Mouse (Mus musculus) megakaryocyte, embryonic 14.5 days (primary cell): ENCODE measurements around the gene Npepps. TPM values are rescaled to one million over a fixed set of nuclear protein-coding genes. Genes with fewer than 3 reads are reported as not detected.
"Not testable (repeated sequence)": the region's sequence is repeated elsewhere in the genome, so short reads cannot be mapped to it uniquely, and the experiment has no call there.

Experiments
- H3K27me3 ChIP-seq: replicated peaks from 2 replicates; pipeline ENCODE3; 2012; ENCODE audit warnings: inconsistent platforms
- H3K36me3 ChIP-seq: replicated peaks from 2 replicates; pipeline ENCODE3; 2012; ENCODE audit warnings: low read length, inconsistent platforms, mixed read lengths
- H3K4me1 ChIP-seq: 2 replicates; pipeline ENCODE4 v1.6.1; 2012; ENCODE audit warnings: inconsistent platforms
- H3K4me3 ChIP-seq: replicated peaks from 2 replicates; pipeline ENCODE3; 2012; ENCODE audit warnings: moderate library complexity, mild to moderate bottlenecking, inconsistent platforms
- H3K9me3 ChIP-seq: 2 replicates; pipeline ENCODE4 v1.6.1; 2012; ENCODE audit warnings: inconsistent platforms
- FLI1 ChIP-seq: IDR thresholded peaks from 2 replicates; pipeline ENCODE4 v1.6.1; 2012; ENCODE audit warnings: low read length, inconsistent platforms, mixed read lengths
- GATA1 ChIP-seq: IDR thresholded peaks from 3 replicates; pipeline ENCODE4 v1.6.1; 2012; ENCODE audit warnings: mixed read lengths, low read length, inconsistent platforms, borderline replicate concordance
- polyA plus RNA-seq: library from polyadenylated mRNA; stranded (reverse); fragments of >175 nt; gene quantifications from 2 replicates; pipeline ENCODE4 v1.2.3, GENCODE M21; 2012; ENCODE audit warnings: low replicate concordance; ENCODE audit not compliant: insufficient read depth

Npepps gene
- polyA plus RNA-seq, 1 experiment = 50.1 TPM

DNA sequence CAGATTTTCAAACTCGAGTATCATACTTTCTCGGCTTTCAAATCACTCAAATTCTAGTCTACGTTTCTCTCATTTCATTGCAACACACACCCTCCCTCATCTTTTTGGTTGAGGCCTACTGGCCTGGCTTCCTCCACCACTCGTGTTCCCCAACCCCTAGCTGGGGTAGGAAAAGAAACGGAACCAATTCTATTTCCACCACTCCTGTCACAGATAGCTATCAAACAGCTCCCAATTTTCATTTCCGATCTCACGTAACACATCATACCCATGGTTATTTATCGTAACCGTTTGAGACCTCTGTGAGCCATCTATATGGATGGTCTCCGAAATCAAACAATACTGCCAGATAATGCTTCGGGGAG is 1.4 kb downstream of the Npepps start:
- H3K4me1 ChIP-seq = peaks cover 64% of the 10 kb centered on the region
- TF ChIP-seq FLI1 = no peak
- TF ChIP-seq GATA1 = no peak
- peak overlapping the region; percentile 95 for H3K4me3 ChIP-seq
- peaks cover 11% of the 10 kb centered on the region for H3K36me3 ChIP-seq
- H3K27me3 ChIP-seq = no peaks in the 10 kb centered on the region
- no peaks in the 10 kb centered on the region for H3K9me3 ChIP-seq

DNA sequence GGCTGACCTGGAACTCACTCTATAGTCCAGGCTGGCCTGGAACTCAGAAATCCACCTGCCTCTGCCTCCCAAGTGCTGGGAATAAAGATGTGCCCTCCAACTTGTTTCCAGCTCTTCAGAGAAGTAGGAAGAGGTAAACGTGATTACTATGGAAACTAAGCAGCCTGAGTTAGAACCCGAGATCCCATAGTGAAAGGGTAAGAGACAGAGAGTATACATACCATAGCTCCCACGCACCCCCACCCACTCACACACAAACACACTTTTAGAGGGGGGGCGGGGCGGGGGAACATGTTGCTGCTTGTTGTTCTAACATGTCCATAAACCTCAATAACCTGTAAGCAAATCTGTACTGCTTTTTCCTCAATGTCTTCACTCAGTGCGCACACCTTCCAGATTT is 2.0 kb downstream of the Npepps start:
- H3K4me1 ChIP-seq = peaks cover 61% of the 10 kb centered on the region
- no peak for TF ChIP-seq FLI1
- no peak for TF ChIP-seq GATA1
- peak overlapping the region; percentile 95 for H3K4me3 ChIP-seq

DNA sequence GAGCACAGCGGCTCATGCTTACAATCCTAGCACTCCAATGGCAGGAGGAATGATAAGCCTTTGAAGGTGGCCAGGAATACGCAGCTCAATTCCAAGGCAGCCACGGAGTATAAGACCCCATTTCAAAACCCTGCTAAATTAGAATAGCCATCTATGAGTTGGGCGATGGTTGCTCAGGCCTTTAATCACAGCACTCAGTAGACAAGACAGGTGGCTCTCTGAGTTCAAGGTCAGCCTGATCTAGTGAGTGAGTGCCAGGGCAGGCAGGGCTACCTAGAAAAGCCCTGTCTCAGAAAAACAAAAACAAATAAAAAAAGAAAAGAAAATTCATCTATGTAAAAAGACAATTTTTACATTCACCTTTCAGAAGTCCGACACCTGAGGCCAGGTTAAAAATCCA is 3.3 kb downstream of the Npepps start:
- TF ChIP-seq FLI1 = no peak
- TF ChIP-seq GATA1 = no peak
- Histone ChIP-seq H3K9me3 (no peaks in the 10 kb centered on the region), H3K36me3 (peaks cover 16% of the 10 kb centered on the region), H3K4me1 (peaks cover 61% of the 10 kb centered on the region), H3K27me3 (no peaks in the 10 kb centered on the region), H3K4me3 (peak overlapping the region; percentile 46)

More for the DNA sequence above, 2.0 kb downstream of the Npepps start:
- no peaks in the 10 kb centered on the region for H3K27me3 ChIP-seq
- no peaks in the 10 kb centered on the region for H3K9me3 ChIP-seq
- peaks cover 11% of the 10 kb centered on the region for H3K36me3 ChIP-seq

- Histone ChIP-seq H3K27me3 (no peaks in the 10 kb centered on the region), H3K9me3 (no peaks in the 10 kb centered on the region), H3K4me3 (peak overlapping the region; percentile 47), H3K4me1 (peaks cover 58% of the 10 kb centered on the region), H3K36me3 (peaks cover 16% of the 10 kb centered on the region)
- no peak for TF ChIP-seq GATA1
- no peak for TF ChIP-seq FLI1
Observed at GRCm38 (mm10) chr11:97276019-97276418, 4.4 kb downstream of the Npepps start.

DNA sequence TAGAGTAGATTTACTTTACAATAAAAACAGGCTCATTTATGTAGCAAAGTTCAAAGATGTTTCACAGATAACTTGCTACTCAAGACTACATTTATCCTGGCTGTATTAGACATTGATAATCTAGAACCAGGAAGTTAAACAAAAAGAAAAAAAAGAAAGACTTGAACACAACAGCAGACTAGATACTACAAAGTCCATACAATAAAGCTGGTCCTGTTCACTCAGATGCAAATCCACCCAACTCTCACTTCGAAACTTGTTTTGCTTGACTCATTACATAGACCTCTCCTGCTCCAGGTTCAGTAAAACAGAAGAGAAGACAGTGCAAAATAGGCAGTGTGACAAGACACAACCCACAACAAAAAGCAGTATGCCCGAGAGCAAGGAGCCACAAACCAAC is 5.1 kb downstream of the Npepps start:
- H3K27me3 ChIP-seq = no peaks in the 10 kb centered on the region
- TF ChIP-seq FLI1 = no peak
- H3K4me1 ChIP-seq = peaks cover 63% of the 10 kb centered on the region
- no peak overlapping the region for H3K4me3 ChIP-seq
- peaks cover 21% of the 10 kb centered on the region for H3K36me3 ChIP-seq
- H3K9me3 ChIP-seq = no peaks in the 10 kb centered on the region

GRCm38 (mm10) chr11:97274947-97275346 is 5.5 kb downstream of the Npepps start:
- Histone ChIP-seq H3K4me1 (peaks cover 63% of the 10 kb centered on the region), H3K36me3 (peaks cover 22% of the 10 kb centered on the region)
- H3K9me3 ChIP-seq, H3K27me3 ChIP-seq, H3K4me3 ChIP-seq: not testable (repeated sequence)

- Histone ChIP-seq H3K9me3 (no peaks in the 10 kb centered on the region), H3K27me3 (no peaks in the 10 kb centered on the region), H3K36me3 (peaks cover 22% of the 10 kb centered on the region), H3K4me1 (peaks cover 57% of the 10 kb centered on the region), H3K4me3 (no peak overlapping the region)
- TF ChIP-seq FLI1 (no peak), GATA1 (no peak)
Observed at GRCm38 (mm10) chr11:97273613-97274012, 6.8 kb downstream of the Npepps start.

DNA sequence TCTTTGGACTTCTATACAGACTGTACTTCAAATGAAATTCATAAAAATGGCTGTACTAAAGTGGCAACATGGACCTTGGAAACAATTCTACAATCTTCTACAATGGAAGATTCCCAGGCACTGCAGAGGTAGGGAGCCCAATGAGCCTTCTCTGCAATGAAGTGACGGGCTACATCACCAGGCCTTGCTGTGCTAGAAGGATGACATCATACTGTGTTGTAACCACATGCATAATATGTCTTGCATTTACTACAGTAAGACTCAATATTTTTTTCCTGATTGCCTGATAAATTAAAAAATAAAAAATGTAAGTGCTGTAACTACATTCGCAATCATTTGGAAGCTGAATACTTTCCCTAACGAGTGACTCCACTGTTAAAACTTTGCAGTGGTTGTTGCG is 7.6 kb downstream of the Npepps start:
- H3K9me3 ChIP-seq = no peaks in the 10 kb centered on the region
- peaks cover 22% of the 10 kb centered on the region for H3K36me3 ChIP-seq
- H3K27me3 ChIP-seq = no peaks in the 10 kb centered on the region
- H3K4me1 ChIP-seq = peaks cover 53% of the 10 kb centered on the region
- TF ChIP-seq GATA1 (no peak), FLI1 (no peak)
- no peak overlapping the region for H3K4me3 ChIP-seq

DNA sequence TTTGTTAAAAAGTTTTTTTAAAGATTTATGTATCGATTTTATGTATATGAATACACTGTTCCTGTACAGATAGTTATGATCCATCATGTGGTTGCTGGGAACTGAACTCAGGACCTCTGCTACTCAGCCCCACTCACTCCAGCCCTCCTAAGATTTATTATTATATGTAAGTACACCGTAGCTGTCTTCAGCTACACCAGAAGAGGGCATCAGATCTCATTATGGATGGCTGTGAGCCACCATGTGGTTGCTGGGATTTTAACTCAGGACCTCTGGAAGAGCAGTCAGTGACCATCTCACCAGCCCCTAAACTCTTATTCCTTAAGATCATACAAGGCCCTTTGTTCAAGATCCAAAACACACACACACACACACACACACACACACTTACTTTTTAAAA is 10.4 kb downstream of the Npepps start:
- H3K36me3 ChIP-seq = peaks cover 39% of the 10 kb centered on the region
- not testable (repeated sequence) for H3K27me3 ChIP-seq, H3K9me3 ChIP-seq, H3K4me3 ChIP-seq
- H3K4me1 ChIP-seq = peaks cover 42% of the 10 kb centered on the region

DNA sequence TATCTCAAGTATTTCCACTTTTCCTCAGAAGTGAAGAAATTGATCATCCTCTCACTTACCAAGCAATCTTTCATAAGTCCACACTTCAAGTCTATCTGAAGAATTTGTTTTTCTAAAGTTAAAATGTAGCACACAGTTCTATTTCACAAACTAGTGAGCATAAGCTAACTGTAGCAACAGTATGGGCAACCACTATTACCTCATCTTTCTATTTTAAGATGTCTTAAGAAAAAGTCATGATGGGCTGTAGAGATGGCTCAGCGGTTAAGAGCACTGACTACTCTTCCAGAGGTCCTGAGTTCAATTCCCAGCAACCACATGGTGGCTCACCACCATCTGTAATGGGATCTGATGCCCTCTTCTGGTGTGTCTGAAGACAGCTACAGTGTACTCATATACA is 13.9 kb downstream of the Npepps start:
- H3K4me1 ChIP-seq = peaks cover 34% of the 10 kb centered on the region
- peaks cover 60% of the 10 kb centered on the region for H3K36me3 ChIP-seq
- H3K27me3 ChIP-seq, H3K4me3 ChIP-seq, H3K9me3 ChIP-seq: not testable (repeated sequence)

GRCm38 (mm10) chr11:97249649-97250048 is 30.8 kb downstream of the Npepps start:
- H3K4me1 ChIP-seq = peaks cover 12% of the 10 kb centered on the region
- not testable (repeated sequence) for H3K4me3 ChIP-seq, H3K9me3 ChIP-seq, H3K27me3 ChIP-seq
- H3K36me3 ChIP-seq = peaks cover 66% of the 10 kb centered on the region
